Mouse (Mus musculus): ENCODE measurements at regions not wholly inside any gene's neighbourhood (a gene's known extent, or its start where the extent isn't known, plus 50 kb on each side); places are given as distances from the start of the nearest gene placed in this dataset.
"Not testable (repeated sequence)": the region's sequence is repeated elsewhere in the genome, so short reads cannot be mapped to it uniquely, and the experiment has no call there.

DNA sequence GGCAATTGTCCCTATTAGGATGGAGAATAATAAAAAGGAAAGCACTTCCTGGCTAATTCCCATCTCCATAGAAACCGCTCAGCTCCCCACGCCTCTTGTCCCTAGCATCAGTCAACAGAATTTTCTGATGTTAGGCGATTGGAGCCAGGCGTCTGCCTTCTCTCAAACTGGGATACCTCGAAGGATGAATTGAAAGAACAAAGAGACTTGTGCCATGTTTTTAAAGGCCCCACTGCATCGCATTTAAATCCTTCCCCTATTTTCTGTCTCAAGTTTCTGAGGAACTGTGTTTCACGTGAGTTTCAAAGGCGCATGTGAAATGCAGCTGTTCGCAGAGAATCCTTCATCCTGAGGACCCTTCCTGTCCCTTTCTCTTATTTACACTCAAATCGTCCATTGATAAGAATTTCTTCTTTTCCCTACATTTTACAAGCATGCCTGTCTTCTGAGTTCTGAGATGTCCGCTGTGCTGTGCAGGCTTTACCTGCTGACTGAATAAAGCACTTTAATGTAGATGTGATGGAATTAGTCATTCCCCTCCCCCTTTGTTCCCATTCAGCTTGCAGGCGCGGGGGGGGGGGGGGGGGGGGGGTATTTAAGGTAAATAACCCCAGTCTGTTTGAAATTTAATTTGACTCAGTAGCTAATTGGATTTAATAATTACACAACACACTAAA, 1163.3 kb downstream of the A830018L16Rik start:
- DNase-seq: no peak

DNA sequence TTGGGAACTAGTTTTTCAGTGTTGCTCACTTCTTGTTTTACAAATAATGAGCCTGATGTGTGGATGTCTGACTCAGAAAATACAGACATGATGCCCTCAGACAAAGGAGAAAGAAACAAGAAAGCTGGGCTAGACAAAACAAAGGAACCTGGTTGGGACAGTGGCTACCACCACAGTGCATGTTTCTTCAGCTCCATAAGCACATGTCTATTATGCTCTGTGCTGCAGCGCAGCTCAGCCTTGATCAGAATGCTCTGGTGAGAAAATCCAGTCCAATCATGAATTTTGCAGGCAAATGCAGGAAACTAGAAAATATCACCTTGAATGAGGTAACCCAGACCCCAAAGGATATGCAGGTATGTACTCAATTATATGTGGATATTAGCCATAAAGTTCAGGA, 1164.1 kb downstream of the A830018L16Rik start:
- DNase-seq: no peak

GRCm38 (mm10) chr1:12583012-12583411, 1169.1 kb downstream of the A830018L16Rik start:
- DNase-seq: no peak

DNA sequence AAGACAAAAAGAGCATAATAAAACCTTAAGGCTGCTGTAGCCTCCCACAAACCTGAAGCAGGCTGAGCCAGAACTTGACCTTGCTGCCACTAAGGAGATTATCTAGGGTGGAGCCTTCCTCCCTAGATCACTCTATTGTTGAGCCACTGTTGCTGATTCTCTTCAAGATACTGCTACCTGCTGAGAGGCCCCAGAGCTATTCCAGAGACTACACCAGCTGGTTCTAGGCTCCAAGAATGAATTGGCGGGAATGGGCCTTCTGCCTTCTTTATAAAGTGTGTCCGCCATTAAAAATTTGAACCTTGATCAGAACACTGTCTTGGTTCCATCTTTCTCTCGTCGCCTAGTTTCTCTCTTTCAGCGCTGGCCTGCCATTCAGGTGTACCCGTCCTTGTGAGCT, 1173.1 kb downstream of the A830018L16Rik start:
- not testable (repeated sequence) for DNase-seq

DNA sequence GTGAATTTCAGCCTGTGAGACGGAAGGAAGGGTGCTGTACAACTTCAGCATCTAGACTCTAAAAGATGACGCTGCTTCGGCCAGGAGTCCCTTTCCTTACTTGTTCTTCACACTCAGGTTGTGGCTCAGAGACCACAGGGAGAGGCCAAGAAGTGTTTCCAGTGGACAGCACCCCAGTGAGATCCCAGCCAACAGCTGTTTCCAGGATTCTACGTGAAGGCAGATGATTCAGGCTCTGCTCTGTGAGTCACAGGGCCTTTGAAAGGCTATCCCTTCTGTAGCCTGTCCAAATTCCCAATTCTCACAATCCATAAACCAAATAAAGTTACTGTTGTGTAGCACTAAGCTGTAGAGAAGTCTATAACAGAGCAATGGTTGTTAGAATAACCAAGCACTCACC, 1198.2 kb downstream of the A830018L16Rik start:
- DNase-seq: no peak

- no peak for DNase-seq
Observed at GRCm38 (mm10) chr1:12615303-12615702, 1201.4 kb downstream of the A830018L16Rik start.

DNA sequence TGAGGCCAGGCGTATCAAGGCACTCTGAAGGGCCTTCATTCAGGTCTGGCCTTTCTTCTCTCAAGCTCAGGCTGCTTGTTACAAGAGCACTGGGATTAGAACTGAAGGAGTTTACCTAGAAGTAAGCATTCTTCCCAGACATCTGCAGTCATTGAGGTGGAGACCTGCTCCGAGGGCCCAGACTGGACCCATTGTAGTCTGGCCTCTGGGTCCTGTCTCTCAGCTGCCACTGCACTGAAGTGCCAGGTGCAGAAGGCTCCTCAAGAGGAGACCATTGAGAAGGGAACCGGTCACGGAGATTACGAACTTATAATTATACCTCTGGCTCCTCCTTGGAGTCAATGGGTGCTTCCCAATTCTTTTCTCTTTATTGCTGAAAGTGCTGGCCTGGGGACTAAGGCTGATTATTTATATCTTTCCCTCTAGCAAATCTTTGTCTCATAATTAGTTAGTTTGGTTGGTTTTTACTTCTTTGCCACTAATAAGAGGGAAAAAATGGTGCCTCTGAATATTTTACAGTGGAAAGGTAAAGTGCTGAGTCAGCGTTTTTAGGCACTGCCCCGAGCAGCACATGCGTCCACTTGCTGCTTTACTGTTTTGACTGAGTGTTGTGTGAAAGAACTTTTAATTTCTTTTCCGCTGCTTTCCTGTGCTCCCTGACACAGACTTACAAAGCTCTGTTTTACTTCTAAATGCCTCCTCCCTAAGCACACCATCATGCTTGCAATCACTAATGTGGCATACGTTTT, 1202.0 kb downstream of the A830018L16Rik start:
- DNase-seq: no peak

DNA sequence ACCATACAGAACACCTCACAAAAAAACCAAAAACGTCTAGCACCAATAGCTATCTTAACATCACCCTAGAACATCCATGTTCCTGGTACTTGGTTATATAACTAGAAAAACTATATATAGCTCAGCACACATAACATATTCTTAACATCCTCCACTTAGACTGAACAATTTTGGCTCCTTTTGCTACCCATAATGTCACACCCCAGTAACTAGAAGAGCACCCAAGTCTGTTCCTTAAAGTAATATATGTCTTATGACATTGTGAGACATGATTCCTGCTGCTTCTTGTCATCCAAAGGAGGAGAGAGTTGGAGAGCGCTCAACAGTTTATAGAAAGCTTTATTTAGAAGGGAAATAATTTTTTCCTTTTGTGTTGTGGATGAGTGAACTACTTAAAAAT, 1206.1 kb downstream of the A830018L16Rik start:
- no peak for DNase-seq

DNA sequence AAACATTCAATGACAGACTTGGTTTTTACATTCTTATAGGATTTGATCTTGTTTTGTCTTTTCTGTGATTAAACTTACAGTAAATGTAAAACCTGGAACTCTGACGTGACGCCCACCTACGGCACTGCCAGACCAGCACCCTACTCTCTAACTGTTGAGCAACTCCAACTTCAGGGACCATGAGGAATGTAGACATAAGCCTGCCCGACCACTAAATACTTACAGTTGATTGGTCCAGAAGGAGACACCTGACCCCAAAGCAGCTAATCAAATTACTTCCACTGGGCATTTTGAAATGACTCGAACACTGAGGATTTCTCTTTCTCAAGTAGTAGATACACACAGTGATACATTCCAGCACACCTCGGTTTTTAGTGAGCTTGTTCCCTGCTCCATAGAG, 1206.9 kb downstream of the A830018L16Rik start:
- DNase-seq: no peak

GRCm38 (mm10) chr1:12623158-12623557, 1209.3 kb downstream of the A830018L16Rik start:
- DNase-seq: no peak

- DNase-seq: no peak
Observed at GRCm38 (mm10) chr1:12633049-12633448, 1219.1 kb downstream of the A830018L16Rik start.

DNA sequence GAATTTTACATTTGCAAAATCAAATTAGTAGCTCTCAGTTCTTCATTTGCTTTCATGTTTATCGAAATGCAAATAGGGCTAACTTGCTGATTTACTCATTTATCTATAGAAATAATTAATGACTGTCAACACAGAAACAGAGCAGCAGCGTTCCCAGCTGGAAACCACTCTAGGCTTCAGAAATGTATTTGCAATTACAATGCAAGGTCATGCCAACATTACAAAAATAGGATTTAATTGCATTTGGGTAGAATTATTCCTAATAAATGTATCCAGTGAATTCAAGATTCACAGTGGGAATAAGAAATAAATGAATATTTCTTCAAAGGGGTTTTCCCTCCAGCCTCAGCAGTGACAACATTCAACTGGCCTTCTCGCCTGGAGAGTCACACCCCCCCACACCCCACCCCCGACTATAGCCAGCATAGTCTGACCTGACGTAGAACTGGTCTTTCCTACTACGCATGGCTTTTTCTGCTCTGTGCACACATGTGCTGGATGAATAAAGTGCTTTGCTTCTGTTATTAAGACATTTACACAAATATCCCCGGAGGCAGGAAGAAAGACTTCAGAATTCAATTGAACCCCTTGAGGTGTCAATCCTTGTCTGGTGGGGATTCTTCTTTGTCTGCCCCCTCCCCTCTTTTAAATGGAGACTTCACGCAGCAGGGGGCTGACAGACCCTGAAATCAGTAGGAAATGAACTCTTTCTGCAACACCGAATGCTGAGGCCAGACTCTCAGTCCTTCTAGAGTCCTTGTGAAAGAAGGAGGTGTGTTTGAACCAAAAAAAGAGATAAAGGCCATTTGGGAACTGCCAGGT, 1222.6 kb downstream of the A830018L16Rik start:
- no peak for DNase-seq

DNA sequence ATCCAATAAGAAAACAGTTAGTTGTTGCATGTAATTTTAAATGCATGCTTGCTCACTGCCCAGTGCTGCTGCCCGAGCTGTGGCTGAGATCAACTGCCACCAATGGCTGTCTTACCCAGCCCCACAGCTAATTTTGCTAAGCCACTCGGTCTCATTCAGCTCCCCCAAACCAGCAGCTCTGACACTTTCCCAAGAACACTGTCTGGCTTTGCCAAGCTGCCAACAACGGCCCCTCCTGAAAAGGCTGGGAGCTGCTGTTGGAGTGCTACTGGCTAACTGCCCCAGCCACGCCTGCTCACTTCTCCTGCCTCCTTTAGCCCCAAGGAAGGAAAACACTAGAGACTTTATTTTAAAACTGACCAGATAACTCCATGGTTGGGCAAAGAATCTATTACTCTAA, 1227.1 kb downstream of the A830018L16Rik start:
- DNase-seq: no peak

Measured in kidney, adult 9 months (tissue).